Mouse (Mus musculus) limb, embryonic 11.5 days (tissue): ENCODE data around the gene Gm10230. TPM values are rescaled to one million over a fixed set of nuclear protein-coding genes. Genes with fewer than 3 reads are reported as not detected.
"Not testable (repeated sequence)": the region's sequence is repeated elsewhere in the genome, so short reads cannot be mapped to it uniquely, and the experiment has no call there.

Source experiments
- ATAC-seq: fragments of 200-750 bp; cut with Nextera tagmentation; 2 replicates; pipeline ENCODE4 v1.8.0; 2017; ENCODE audit warnings: low read depth; ENCODE audit not compliant: insufficient number of reproducible peaks, low FRiP score, low TSS enrichment
- DNase-seq: peaks from one replicate; pipeline ENCODE4 v3.0.0-alpha.2; 2015; ENCODE audit warnings: low spot score
- H3K27ac ChIP-seq: fragments of 300-500 bp; sonication (generic); replicated peaks from 2 replicates; pipeline ENCODE4 v1.5.1; 2014; ENCODE audit warnings: low read depth, mild to moderate bottlenecking, low read length
- H3K27me3 ChIP-seq: fragments of 300-500 bp; sonication (generic); 2 replicates; pipeline ENCODE4 v1.6.1; 2014; ENCODE audit warnings: mild to moderate bottlenecking, low read length, mixed read lengths; ENCODE audit not compliant: control insufficient read depth, insufficient read depth
- H3K36me3 ChIP-seq: fragments of 300-500 bp; sonication (generic); 2 replicates; pipeline ENCODE4 v1.6.1; 2014; ENCODE audit warnings: mild to moderate bottlenecking, low read length, moderate library complexity, mixed read lengths; ENCODE audit not compliant: control insufficient read depth, insufficient read depth
- H3K4me1 ChIP-seq: fragments of 300-500 bp; sonication (generic); 2 replicates; pipeline ENCODE4 v1.6.1; 2014; ENCODE audit warnings: low read length, mixed read lengths; ENCODE audit not compliant: control insufficient read depth, insufficient read depth
- H3K4me2 ChIP-seq: fragments of 300-500 bp; sonication (generic); 2 replicates; pipeline ENCODE4 v1.6.1; 2014; ENCODE audit warnings: low read depth, mild to moderate bottlenecking, moderate library complexity; ENCODE audit not compliant: severe bottlenecking
- H3K4me3 ChIP-seq: fragments of 300-500 bp; sonication (generic); 2 replicates; pipeline ENCODE4 v1.5.1; 2014; ENCODE audit warnings: low read depth, low read length
- H3K9ac ChIP-seq: fragments of 300-500 bp; sonication (generic); 2 replicates; pipeline ENCODE4 v1.6.1; 2014; ENCODE audit warnings: mild to moderate bottlenecking, low read length
- H3K9me3 ChIP-seq: fragments of 300-500 bp; sonication (generic); 2 replicates; pipeline ENCODE4 v1.6.1; 2016; ENCODE audit warnings: low read length; ENCODE audit not compliant: control insufficient read depth
- WGBS: fragments of 180-500 bp; shearing (Covaris S2); extraction: QIAGEN DNeasy Blood & Tissue Kit; methylation state at CpG from one replicate; pipeline ENCODE4 v1.1.7; 2014; 5-methylcytosine and 5-hydroxymethylcytosine counted together
- microRNA-seq: library from miRNA; unstranded; fragments of <30 nt; microRNA quantifications from one replicate; pipeline ENCODE4, GENCODE M21; 2016
- polyA plus RNA-seq: library from polyadenylated mRNA; unstranded; fragments of >200 nt; fragmentation: Nextera tagmentation; extraction: Ambion mirVana; gene quantifications from 2 replicates; pipeline ENCODE4 v1.2.1, GENCODE M21; 2014

Gm10230 gene
- polyA plus RNA-seq, result not detected in 2 replicates

DNA sequence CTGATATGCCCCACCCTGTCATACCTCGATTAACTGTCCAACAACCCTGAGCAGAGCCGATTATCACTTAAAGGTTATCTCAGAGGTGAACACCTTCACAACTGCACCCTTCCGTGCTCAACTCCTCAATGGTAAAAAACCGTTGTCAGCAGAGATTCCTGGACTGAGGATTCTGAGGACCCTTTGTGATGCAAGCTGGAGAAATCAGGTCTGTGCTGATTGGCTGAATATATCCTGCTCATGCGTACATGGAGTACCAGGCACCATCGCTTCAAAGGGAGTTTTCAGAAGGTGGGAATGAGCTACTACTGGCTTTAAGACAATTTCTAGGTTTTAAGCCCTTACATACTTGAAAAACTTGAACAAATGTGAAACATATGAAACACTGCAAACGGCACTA is at the start of gene Gm10230:
TSS of gene Gm10230 (minus strand) at position 101 of the 400 bp plus-strand sequence.
- not testable (repeated sequence) for ATAC-seq, H3K36me3 ChIP-seq, H3K27ac ChIP-seq, H3K9me3 ChIP-seq, DNase-seq, H3K4me1 ChIP-seq, H3K4me2 ChIP-seq, H3K4me3 ChIP-seq, H3K9ac ChIP-seq, H3K27me3 ChIP-seq
- no CpG with 5 or more reads among the region's 7 CpGs for WGBS

Small RNA genes within 50 kb of the gene (microRNA-seq; reads per million reads assigned to microRNA genes)
- gene Gm44452, result not detected
